Mouse (Mus musculus): ENCODE measurements around the gene Setdb1. TPM values are rescaled to one million over a fixed set of nuclear protein-coding genes. Genes with fewer than 3 reads are reported as not detected.
"Not testable (repeated sequence)": the region's sequence is repeated elsewhere in the genome, so short reads cannot be mapped to it uniquely, and the experiment has no call there.

The Setdb1 gene
- polyA plus RNA-seq (2015; fragmentation: Nextera tagmentation; extraction: Ambion mirVana) = 16.7 and 22.4 TPM in 2 replicates

DNA sequence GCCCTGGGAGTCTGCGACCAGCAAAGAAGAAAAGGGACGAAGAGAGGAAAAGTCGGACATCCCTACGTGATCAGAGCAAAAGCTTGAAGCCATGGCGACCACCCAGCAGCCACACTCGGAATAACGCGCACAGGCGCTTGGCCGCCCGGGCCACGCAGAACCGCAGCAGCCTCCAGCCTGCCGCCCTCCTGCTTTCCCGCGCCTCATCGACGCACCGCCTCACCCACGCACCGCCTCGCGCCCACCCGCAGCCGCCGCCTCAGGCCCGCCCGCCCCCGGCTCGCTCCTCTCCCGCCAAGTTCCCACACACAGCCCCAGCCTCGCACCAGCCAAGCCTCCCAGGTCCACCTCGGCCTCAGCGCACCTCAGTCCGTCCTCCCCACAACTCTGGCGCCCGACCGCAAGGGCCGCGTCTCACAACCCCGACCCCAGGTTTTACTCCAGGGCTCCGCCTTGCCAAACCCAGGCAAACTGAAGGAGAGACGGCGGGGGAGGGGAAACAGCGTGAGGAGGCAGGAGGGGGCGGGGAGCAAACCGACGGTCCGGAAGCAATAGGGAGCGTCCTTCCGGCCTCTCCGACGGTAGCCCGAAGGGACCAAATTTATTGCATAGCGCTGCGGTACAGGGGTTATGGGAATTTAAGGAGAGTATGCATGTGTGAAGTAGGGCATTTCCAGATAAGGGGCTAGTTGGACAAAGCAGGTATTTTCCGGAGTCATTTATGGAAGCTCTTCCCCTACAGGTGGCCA lies at the start of gene Setdb1:
Gene Setdb1 (minus strand): TSS at position 502 of the 749 bp plus-strand sequence.
- H3K27ac ChIP-seq = peak within 1 kb of the TSS; percentile 63; the same call in 1 of the 2 replicates

DNA sequence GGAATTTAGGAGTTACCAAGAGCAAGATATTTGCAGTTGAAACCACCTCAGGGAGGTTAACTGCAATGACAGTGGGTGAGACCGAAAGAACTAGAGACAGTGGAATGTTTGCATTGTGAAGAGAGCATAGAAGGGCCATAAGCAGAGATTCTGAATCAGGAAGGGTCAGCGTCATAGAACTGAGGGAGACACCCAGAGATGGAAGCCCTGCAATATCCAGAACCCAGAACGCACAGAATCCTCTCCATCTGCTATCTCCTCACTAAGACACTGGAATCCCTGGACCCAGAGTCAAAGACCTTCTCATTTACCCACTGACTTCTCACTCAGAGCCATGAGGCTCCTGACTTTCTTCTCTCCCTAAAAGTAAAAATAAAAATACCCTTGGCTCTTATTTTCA lies 45.7 kb upstream of the Setdb1 start, which contains the start of gene 4930558C23Rik:
Gene 4930558C23Rik (minus strand): TSS at position 101 of the 400 bp plus-strand sequence.
- Histone ChIP-seq H3K4me3 (no peak within 1 kb of the TSS), H3K27me3 (no peaks in the 10 kb centered on the region), H3K4me2 (no peak within 1 kb of the TSS), H3K27ac (no peak within 1 kb of the TSS), H3K9me3 (replicated peaks) (no peaks in the 10 kb centered on the region), H3K4me1 (replicated peaks) (no peaks in the 10 kb centered on the region), H3K9ac (no peak within 1 kb of the TSS), H3K36me3 (no peaks in the 10 kb centered on the region)
- ATAC-seq (replicated peaks; ENCODE audit: insufficient number of reproducible peaks, insufficient read depth, low FRiP score, low read depth) = no peak
- 88% methylated on average over 3 of the region's 3 CpGs for WGBS

More for the DNA sequence above, at the start of gene Setdb1:
- peak; percentile 91 for ATAC-seq (replicated peaks; ENCODE audit: insufficient number of reproducible peaks, insufficient read depth, low FRiP score, low read depth)
- H3K27me3 ChIP-seq; H3K4me1 ChIP-seq (replicated peaks); H3K9me3 ChIP-seq (replicated peaks): not testable (repeated sequence)
- WGBS = under 1% methylated on average over 32 of the region's 57 CpGs
- peaks cover 17% of the 10 kb centered on the region for H3K36me3 ChIP-seq
- H3K4me3 ChIP-seq = peak within 1 kb of the TSS; percentile 56
- H3K4me2 ChIP-seq = peak within 1 kb of the TSS; percentile 55
- peak within 1 kb of the TSS; percentile 58 for H3K9ac ChIP-seq

DNA sequence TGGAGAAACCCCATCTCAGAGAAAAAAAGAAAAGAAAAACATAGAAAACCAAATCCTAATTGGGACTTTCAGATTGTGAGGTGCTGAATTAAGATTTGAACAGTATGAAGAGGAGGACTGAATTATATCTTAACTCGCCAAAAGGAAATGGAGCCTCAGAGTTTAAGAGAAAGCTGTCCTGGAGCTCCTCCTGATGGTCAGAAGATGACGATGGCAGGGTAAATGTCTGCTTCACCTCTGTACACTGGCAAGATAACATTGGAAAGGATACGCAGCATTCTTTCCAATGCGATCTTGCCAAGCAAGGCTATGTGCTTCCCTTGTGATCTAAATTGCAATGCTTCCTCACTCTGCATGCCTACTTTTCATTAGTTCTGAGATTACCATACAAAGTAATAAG lies 37.4 kb upstream of the Setdb1 start:
- Histone ChIP-seq H3K4me1 (replicated peaks) (no peaks in the 10 kb centered on the region), H3K27ac (no peak overlapping the region), H3K9ac (no peak overlapping the region), H3K4me3 (no peak overlapping the region), H3K27me3 (no peaks in the 10 kb centered on the region), H3K36me3 (no peaks in the 10 kb centered on the region), H3K9me3 (replicated peaks) (no peaks in the 10 kb centered on the region), H3K4me2 (no peak overlapping the region)
- no peak for ATAC-seq (replicated peaks; ENCODE audit: insufficient number of reproducible peaks, insufficient read depth, low FRiP score, low read depth)
- WGBS = 71% methylated on average over 4 of the region's 4 CpGs

DNA sequence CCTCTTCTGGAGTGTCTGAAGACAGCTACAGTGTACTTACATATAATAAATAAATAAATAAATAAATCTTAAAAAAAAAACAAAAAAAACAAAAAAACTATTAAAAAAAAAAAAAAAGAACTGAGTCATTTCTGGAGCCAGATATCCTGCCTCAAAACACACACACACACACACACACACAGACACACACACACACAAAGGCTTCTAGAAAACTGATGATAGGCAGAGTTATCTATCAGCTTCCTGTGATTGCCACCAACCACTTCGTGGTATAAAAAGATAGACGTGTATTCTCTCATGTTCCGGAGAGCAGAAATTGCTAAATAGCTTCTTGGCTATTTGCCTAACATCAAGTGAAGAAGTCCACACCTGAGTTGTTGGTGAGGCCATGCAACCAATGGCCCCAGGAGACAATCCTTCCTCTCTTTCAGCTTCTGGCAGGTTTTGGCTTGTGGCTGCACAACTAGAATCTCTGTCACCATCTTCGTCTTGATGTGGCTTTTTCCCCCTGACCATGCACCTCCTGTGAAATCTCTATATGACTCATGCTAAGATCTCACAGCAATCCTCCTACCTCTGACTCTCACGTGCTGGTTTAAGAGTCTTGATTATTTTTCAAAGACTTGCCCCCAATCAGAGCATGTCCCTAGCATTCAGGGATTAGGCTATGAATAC lies 28.5 kb upstream of the Setdb1 start:
- H3K9ac ChIP-seq = no peak overlapping the region
- no peaks in the 10 kb centered on the region for H3K4me1 ChIP-seq (replicated peaks)
- H3K9me3 ChIP-seq (replicated peaks) = no peaks in the 10 kb centered on the region
- no peak for ATAC-seq (replicated peaks; ENCODE audit: insufficient number of reproducible peaks, insufficient read depth, low FRiP score, low read depth)
- H3K36me3 ChIP-seq = no peaks in the 10 kb centered on the region
- H3K27ac ChIP-seq = no peak overlapping the region
- no peak overlapping the region for H3K4me3 ChIP-seq
- no peak overlapping the region for H3K4me2 ChIP-seq
- WGBS = 71% methylated on average over 5 of the region's 5 CpGs
- no peaks in the 10 kb centered on the region for H3K27me3 ChIP-seq

DNA sequence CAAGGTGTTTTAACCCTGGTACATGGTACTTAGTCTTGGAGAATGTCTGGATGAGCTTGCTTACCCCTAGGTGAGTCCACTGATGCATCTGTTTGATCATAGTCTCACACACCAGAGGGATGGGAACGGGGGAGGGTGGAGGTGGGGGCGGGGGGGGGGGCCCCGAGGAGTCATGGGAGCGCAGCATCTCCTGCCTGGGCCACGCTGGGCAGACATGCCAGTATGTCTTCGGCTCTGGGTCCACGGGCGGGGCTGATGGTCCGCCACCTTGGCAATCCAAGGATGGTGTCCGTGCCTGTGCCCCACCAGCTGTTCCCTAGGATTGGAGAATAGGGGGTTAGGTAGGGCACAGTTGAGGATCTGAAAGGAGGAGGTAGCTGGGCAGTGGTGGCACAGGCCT lies 16.2 kb upstream of the Setdb1 start:
- 83% methylated on average over 10 of the region's 10 CpGs for WGBS
- Histone ChIP-seq H3K9ac (no peak overlapping the region), H3K27me3 (no peaks in the 10 kb centered on the region), H3K4me2 (no peak overlapping the region), H3K4me1 (replicated peaks) (no peaks in the 10 kb centered on the region), H3K36me3 (no peaks in the 10 kb centered on the region), H3K4me3 (no peak overlapping the region), H3K27ac (no peak overlapping the region), H3K9me3 (replicated peaks) (peaks cover 5% of the 10 kb centered on the region; the same call in 1 of the 2 replicates)
- ATAC-seq (replicated peaks; ENCODE audit: insufficient number of reproducible peaks, insufficient read depth, low FRiP score, low read depth) = no peak

DNA sequence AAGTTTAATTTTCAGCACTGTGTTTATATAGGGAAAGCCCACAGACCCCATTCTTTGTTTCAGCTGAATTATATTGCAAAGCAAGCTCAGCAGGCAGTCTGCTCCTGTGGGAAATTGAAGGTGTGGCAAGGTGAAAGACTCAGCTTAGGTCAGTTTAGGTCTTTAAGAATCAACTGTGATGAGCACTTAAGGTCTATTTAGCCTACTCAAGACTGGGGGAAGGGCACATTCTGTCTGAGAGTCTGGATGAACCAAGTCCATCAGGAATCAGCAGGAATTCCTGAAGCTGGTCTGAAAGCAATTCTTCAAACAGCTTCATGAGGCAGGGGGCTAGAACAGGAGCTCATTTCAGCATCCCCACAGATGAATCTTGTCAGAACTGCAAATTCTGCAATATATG lies 13.1 kb upstream of the Setdb1 start:
- Histone ChIP-seq H3K9ac (no peak overlapping the region), H3K4me2 (no peak overlapping the region), H3K9me3 (replicated peaks) (no peaks in the 10 kb centered on the region), H3K27ac (no peak overlapping the region), H3K27me3 (no peaks in the 10 kb centered on the region), H3K4me1 (replicated peaks) (no peaks in the 10 kb centered on the region), H3K36me3 (no peaks in the 10 kb centered on the region), H3K4me3 (no peak overlapping the region)
- no peak for ATAC-seq (replicated peaks; ENCODE audit: insufficient number of reproducible peaks, insufficient read depth, low FRiP score, low read depth)

DNA sequence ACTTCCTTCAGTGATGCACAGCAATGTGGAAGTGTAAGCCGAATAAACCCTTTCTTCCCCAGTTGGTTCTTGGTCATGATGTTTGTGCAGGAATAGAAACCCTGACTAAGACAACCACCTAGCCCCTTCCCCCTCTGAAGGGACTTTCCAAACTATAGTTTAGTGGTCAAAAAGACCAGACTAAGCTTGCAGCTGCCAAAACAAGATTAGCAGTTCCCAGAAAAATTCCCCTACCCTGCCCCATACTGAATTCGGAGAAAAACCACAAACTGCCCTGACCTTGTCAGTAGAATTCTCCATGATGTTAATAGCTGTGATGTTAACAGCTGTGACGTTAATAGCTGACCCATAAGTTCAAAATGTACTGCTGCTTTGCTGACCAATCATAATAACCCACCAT lies 3.3 kb upstream of the Setdb1 start:
- not testable (repeated sequence) for H3K36me3 ChIP-seq; H3K9me3 ChIP-seq (replicated peaks); H3K4me1 ChIP-seq (replicated peaks); H3K27ac ChIP-seq; H3K27me3 ChIP-seq; H3K4me3 ChIP-seq; H3K9ac ChIP-seq; H3K4me2 ChIP-seq; ATAC-seq (replicated peaks; ENCODE audit: insufficient number of reproducible peaks, insufficient read depth, low FRiP score, low read depth)
- WGBS = 68% methylated on average over 3 of the region's 3 CpGs

DNA sequence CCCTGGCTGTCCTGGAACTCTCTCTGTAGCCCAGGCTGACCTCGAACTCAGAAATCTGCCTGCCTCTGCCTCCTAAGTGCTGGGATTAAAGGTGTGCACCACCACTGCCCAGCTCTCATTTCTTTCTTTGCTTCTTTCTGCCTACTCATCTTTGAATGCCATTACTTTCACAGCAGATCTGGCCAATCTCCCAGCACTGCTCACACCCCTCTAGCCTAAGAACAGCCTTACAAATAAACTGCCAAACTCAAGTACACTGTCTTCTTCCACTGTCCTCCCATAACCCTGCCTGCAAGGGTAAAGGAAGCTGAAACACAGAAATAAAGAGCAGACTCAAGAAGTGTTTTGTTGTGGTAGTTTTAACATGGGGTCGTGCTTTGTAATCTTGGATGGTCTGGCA lies 744 bp upstream of the Setdb1 start:
- Histone ChIP-seq H3K9ac (no peak overlapping the region), H3K9me3 (replicated peaks) (no peaks in the 10 kb centered on the region), H3K27ac (no peak overlapping the region), H3K36me3 (peaks cover 10% of the 10 kb centered on the region), H3K4me2 (no peak overlapping the region), H3K4me3 (no peak overlapping the region), H3K4me1 (replicated peaks) (no peaks in the 10 kb centered on the region), H3K27me3 (no peaks in the 10 kb centered on the region)
- 91% methylated on average over 2 of the region's 2 CpGs for WGBS
- no peak for ATAC-seq (replicated peaks; ENCODE audit: insufficient number of reproducible peaks, insufficient read depth, low FRiP score, low read depth)

DNA sequence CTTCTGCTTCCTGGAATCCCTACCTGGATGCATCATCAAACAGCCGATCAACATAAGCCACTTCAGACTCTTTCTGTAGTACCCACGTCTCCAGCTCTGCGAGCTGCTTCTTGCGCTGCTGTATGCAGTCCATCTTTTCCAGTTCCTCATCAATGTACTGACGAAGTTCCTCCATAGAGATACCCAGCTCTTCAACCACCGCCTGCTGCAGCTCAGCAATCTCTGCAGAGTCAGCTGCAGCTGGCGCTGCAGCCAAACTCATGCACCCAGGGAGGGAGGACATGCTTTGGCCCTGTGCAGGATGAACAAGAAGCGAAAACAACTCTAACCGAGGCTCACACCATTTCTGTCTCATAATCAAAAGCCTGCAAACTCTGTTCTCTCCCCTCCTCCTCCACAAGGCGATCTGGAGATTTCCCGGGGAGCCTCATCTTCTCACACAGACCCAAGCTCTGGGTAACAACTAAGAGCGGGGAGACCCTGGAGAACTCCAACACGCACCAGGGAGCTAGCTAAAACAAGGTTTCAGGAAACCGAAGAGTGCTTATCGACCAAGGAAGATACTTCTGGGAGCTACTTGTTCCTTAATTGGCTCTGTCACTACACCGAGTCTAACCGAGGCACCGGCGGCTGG lies 974 bp downstream of the Setdb1 start:
- not testable (repeated sequence) for H3K4me1 ChIP-seq (replicated peaks)

DNA sequence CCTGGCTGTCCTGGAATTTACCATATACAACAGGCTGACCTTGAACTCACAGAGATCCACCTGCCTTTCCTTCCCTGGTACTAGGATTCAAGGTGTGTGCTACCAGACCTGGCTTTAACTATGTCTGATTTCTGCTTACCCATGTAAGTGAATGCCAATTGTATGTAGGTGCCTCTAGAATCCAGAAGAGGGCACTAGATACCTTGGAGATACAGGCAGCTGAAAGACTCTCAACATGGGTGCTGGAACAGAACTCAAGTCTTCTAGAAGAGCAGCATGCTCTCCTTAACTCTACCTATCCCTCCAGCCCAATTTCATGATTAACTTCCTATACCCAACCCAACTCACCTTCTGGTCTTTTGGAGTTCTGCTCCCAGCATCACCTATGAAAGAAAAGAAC lies 7.5 kb downstream of the Setdb1 start:
- no peaks in the 10 kb centered on the region for H3K9me3 ChIP-seq (replicated peaks)
- H3K4me2 ChIP-seq = no peak overlapping the region
- no peak overlapping the region for H3K27ac ChIP-seq
- ATAC-seq (replicated peaks; ENCODE audit: insufficient number of reproducible peaks, insufficient read depth, low FRiP score, low read depth) = no peak
- H3K4me3 ChIP-seq = no peak overlapping the region
- H3K9ac ChIP-seq = no peak overlapping the region
- H3K36me3 ChIP-seq = peaks cover 80% of the 10 kb centered on the region
- no peaks in the 10 kb centered on the region for H3K27me3 ChIP-seq
- H3K4me1 ChIP-seq (replicated peaks) = no peaks in the 10 kb centered on the region

More for the DNA sequence above, 974 bp downstream of the Setdb1 start:
- not testable (repeated sequence) for H3K9ac ChIP-seq; H3K9me3 ChIP-seq (replicated peaks); H3K27ac ChIP-seq; H3K27me3 ChIP-seq; ATAC-seq (replicated peaks; ENCODE audit: insufficient number of reproducible peaks, insufficient read depth, low FRiP score, low read depth)
- H3K4me3 ChIP-seq = peak overlapping the region; percentile 56
- WGBS = 20% methylated on average over 12 of the region's 19 CpGs
- H3K4me2 ChIP-seq = peak overlapping the region; percentile 55
- peaks cover 22% of the 10 kb centered on the region for H3K36me3 ChIP-seq

DNA sequence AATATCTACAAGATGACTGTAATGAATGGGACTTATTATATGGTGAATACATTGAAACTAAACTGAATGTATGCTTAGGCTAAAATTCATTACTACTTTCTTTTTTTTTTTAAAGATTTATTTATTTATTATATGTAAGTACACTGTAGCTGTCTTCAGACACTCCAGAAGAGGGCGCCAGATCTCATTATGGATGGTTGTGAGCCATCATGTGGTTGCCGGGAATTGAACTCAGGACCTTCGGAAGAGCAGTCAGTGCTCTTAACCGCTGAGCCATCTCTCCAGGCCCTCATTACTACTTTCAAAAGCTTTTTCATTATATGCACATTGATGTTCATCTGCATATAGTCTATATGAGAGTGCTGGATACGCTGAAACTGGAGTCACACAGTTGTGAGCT lies 8.7 kb downstream of the Setdb1 start:
- 93% methylated on average over 5 of the region's 5 CpGs for WGBS
- not testable (repeated sequence) for H3K27ac ChIP-seq; H3K9ac ChIP-seq; ATAC-seq (replicated peaks; ENCODE audit: insufficient number of reproducible peaks, insufficient read depth, low FRiP score, low read depth); H3K4me2 ChIP-seq; H3K9me3 ChIP-seq (replicated peaks); H3K27me3 ChIP-seq; H3K4me3 ChIP-seq; H3K4me1 ChIP-seq (replicated peaks)
- H3K36me3 ChIP-seq = peaks cover 77% of the 10 kb centered on the region

All from heart, embryonic 15.5 days (tissue).